Mouse (Mus musculus) ovary, adult 18-20 months (tissue): Measurements from ENCODE around the gene Frmd5.

Experiments
- DNase-seq: peaks from one replicate; pipeline ENCODE4 v3.0.0; 2022; ENCODE audit warnings: low spot score, mixed read lengths

Gene Frmd5

GRCm38 (mm10) chr2:121620582-121621261, 186.2 kb downstream of the Frmd5 start:
- DNase-seq = no peak

- DNase-seq = no peak
These were observed 191.7 kb downstream of the Frmd5 start for GRCm38 (mm10) chr2:121615199-121615559.

- DNase-seq = no peak
These were observed 192.2 kb downstream of the Frmd5 start for GRCm38 (mm10) chr2:121614483-121615198.

- no peak for DNase-seq
These were observed 194.8 kb downstream of the Frmd5 start for GRCm38 (mm10) chr2:121612112-121612511.

GRCm38 (mm10) chr2:121610008-121610884, 196.6 kb downstream of the Frmd5 start:
- DNase-seq = no peak

- no peak for DNase-seq
These were observed 197.7 kb downstream of the Frmd5 start for GRCm38 (mm10) chr2:121609141-121609724.

GRCm38 (mm10) chr2:121602397-121602796, 204.5 kb downstream of the Frmd5 start:
- DNase-seq = no peak

GRCm38 (mm10) chr2:121601543-121601942, 205.3 kb downstream of the Frmd5 start:
- DNase-seq = no peak

GRCm38 (mm10) chr2:121600736-121601135, 206.2 kb downstream of the Frmd5 start:
- no peak for DNase-seq

GRCm38 (mm10) chr2:121598249-121598648, 208.6 kb downstream of the Frmd5 start:
- DNase-seq = no peak

GRCm38 (mm10) chr2:121596621-121597020, 210.3 kb downstream of the Frmd5 start:
- DNase-seq = no peak

- peak; percentile 72 for DNase-seq
These were observed 212.1 kb downstream of the Frmd5 start for GRCm38 (mm10) chr2:121594660-121595291.

- no peak for DNase-seq
These were observed 212.8 kb downstream of the Frmd5 start for GRCm38 (mm10) chr2:121594131-121594530.

GRCm38 (mm10) chr2:121588309-121588694, 218.6 kb downstream of the Frmd5 start:
- DNase-seq = no peak

- DNase-seq = no peak
These were observed 219.2 kb downstream of the Frmd5 start for GRCm38 (mm10) chr2:121587523-121588308.

- no peak for DNase-seq
These were observed 222.2 kb downstream of the Frmd5 start for GRCm38 (mm10) chr2:121584705-121585104.

GRCm38 (mm10) chr2:121583468-121584116, 223.3 kb downstream of the Frmd5 start:
- DNase-seq = peak; percentile 81

GRCm38 (mm10) chr2:121582809-121583376, 224.0 kb downstream of the Frmd5 start:
- DNase-seq = no peak

GRCm38 (mm10) chr2:121575741-121576201, 231.1 kb downstream of the Frmd5 start:
- no peak for DNase-seq

GRCm38 (mm10) chr2:121574066-121574630, 232.7 kb downstream of the Frmd5 start:
- no peak for DNase-seq
